Mouse (Mus musculus) cortical plate, adult 2 months (tissue): Measurements from ENCODE around the gene Gm44973.

ENCODE experiments used
- CTCF ChIP-seq: fragments of 200-500 bp; IDR thresholded peaks from 2 replicates; pipeline ENCODE4 v1.5.1; 2011; ENCODE audit warnings: mild to moderate bottlenecking, control low read depth, low read length; ENCODE audit not compliant: insufficient read depth; ENCODE audit errors: extremely low read depth
- POLR2A ChIP-seq: fragments of 200-500 bp; IDR thresholded peaks from 2 replicates; pipeline ENCODE4 v1.6.1; 2011; ENCODE audit warnings: mild to moderate bottlenecking, low read length, control low read depth; ENCODE audit not compliant: insufficient read depth; ENCODE audit errors: extremely low read depth

DNA sequence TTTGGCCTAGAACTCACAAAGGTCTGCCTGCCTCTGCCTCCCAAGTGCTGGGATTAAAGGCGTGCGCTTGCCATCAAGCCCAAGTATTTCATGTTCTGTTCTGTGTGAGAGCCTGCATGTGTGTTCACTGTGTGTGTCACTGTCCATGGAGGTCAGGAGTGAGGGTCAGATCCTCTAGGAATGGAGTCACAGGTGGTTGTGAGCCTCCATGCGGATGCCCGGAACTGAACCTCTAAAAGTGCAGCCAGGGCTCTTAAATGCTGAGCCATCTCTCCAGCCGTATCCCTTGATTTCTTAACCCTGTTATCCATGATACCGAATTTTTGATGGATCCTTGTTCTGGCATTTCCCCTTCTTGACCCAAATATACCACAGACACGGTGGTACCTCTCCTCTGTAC lies 21.7 kb downstream of the Gm44973 start:
- TF ChIP-seq POLR2A (no peak), CTCF (no peak)
